Mouse (Mus musculus): ENCODE measurements at regions not wholly inside any gene's neighbourhood (a gene's known extent, or its start where the extent isn't known, plus 50 kb on each side); places are given as distances from the start of the nearest gene placed in this dataset.

DNA sequence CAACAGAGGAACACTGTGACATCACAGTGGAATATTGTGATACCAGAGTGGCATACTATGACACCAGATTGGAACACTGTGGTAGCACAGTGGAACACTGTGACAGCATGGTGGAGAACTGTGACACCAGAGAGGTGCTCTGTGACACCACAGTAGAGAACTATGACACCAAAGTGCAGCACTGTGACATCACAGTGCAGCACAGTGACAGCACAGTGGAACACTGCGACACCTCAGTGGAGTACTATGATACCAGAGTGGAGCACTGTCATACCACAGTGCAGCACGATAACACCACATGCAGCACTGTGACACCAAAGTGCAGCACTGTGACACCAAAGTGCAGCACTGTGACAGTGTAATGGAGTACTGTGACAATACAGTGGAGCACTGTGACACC is 2717.8 kb upstream of the Gm8797 start:
- TF ChIP-seq GATA1 (IDR thresholded peaks at IDR 0.05; ENCODE audit: low read length) (no peak), TAL1 (IDR thresholded peaks at IDR 0.05; ENCODE audit: low read length) (no peak)
